Mouse (Mus musculus): ENCODE data around the gene Zfp710.

DNA sequence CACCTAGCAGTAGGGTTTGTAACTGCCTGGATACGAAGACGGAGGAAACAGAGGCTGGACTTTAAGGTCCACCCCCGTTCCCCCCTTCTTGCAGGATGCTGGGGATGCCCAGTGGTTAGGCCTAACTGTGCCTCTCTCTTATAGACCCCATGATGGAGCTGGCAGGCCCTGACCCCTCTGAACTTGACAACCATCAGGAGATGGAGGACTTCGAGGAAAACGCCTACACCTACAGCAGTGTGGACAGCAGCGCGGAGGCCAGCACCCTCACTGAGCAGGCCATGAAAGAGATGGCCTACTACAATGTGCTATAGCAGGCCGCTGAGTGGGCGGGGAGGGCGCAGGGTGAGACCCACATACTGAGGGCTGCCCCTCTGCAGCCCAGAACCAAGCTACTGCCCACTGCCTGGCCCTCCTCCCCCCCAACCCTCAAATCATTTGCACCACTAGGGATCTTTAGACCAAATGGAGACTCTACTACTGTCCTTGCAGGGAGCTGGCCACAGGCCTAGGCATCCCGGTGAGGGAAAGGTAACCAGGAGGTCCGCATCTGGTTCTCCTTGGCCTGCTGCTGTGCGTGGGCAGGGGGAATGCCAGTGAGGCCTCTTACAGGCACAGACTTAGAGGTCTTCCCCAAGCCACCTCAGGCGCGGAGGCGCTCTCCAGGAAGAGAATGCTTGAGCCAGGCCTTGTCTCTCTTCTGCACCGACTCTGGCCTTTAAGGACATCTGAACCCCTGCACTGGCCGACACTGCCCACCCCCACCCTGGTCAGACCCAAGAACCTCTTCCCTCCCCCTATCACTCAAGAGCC is 65.8 kb downstream of the Zfp710 start:
- TF ChIP-seq CTCF (IDR thresholded peaks at IDR 0.05; ENCODE audit: borderline replicate concordance, insufficient read depth, low read length) (no peak), POLR2A (IDR thresholded peaks at IDR 0.05; ENCODE audit: low read depth, low read length) (no peak)
